Mouse (Mus musculus) hindbrain, embryonic 13.5 days (tissue): Measurements from ENCODE around the gene Hdx. TPM values are rescaled to one million over a fixed set of nuclear protein-coding genes. Genes with fewer than 3 reads are reported as not detected.

Experiments
- polyA plus RNA-seq: library from polyadenylated mRNA; unstranded; fragments of >200 nt; fragmentation: Nextera tagmentation; extraction: Ambion mirVana; gene quantifications from 2 replicates; pipeline ENCODE4 v1.2.1, GENCODE M21; 2015

The Hdx gene
- polyA plus RNA-seq, 1 experiment from 2014 or later = 2.4 TPM

Other genes with a start within 250 kb of the Hdx start
- 38.1 and 38.6 TPM in 2 replicates for gene Rps6ka6, start 159.1 kb downstream of the Hdx start, polyA plus RNA-seq
- gene Gm45194, start 194.3 kb upstream of the Hdx start, polyA plus RNA-seq = 0.42 TPM in 1 of 2 replicates, not detected in the other